Mouse (Mus musculus) 3134 (cell line): ENCODE measurements at regions not wholly inside any gene's neighbourhood (a gene's known extent, or its start where the extent isn't known, plus 50 kb on each side); places are given as distances from the start of the nearest gene placed in this dataset.

Experiments used
- DNase-seq: peaks from one replicate; pipeline ENCODE4 v3.0.0-alpha.2; 2011; ENCODE audit warnings: low spot score; ENCODE audit not compliant: insufficient read length; ENCODE audit errors: extremely low read depth

- no peak for DNase-seq
Measured at GRCm38 (mm10) chr1:195312426-195312825, 135.9 kb upstream of the Cr2 start.

GRCm38 (mm10) chr1:195285076-195285475 lies 108.6 kb upstream of the Cr2 start:
- DNase-seq = no peak

- peak; percentile 100 for DNase-seq
Measured at GRCm38 (mm10) chr1:195241496-195241895, 65.0 kb upstream of the Cr2 start.

- peak; percentile 51 for DNase-seq
Measured at GRCm38 (mm10) chr1:195232658-195233057, 56.1 kb upstream of the Cr2 start.

GRCm38 (mm10) chr1:195227007-195227406 lies 50.5 kb upstream of the Cr2 start:
- DNase-seq = no peak
